Mouse (Mus musculus) ES-E14 (cell line): Measurements from ENCODE around the gene Nxt2. TPM values are rescaled to one million over a fixed set of nuclear protein-coding genes. Genes with fewer than 3 reads are reported as not detected.
"Not testable (repeated sequence)": the region's sequence is repeated elsewhere in the genome, so short reads cannot be mapped to it uniquely, and the experiment has no call there.

Experiments used
- DNase-seq: peaks from one replicate; pipeline ENCODE4 v3.0.0-alpha.2; 2013; ENCODE audit warnings: low read depth, low spot score
- H3K27ac ChIP-seq: 2 replicates; pipeline ENCODE4 v1.5.1; 2012; ENCODE audit warnings: low read depth, mild to moderate bottlenecking, low read length, moderate library complexity, mixed read lengths; ENCODE audit not compliant: poor library complexity, insufficient read depth, severe bottlenecking
- H3K36me3 ChIP-seq: 2 replicates; pipeline ENCODE4 v1.6.1; 2012; ENCODE audit warnings: mild to moderate bottlenecking, low read length, moderate library complexity, mixed read lengths; ENCODE audit not compliant: control insufficient read depth, poor library complexity, insufficient read depth, severe bottlenecking
- H3K4me1 ChIP-seq, 2 experiments: fragments of 150-350 bp in 1 of 2; sonication (generic) in 1 of 2; 2 replicates each; pipeline ENCODE4 v1.6.1; 2012; ENCODE audit warnings: low read length in 2 of 2, mild to moderate bottlenecking in 1 of 2, mixed read lengths in 1 of 2; ENCODE audit not compliant: control insufficient read depth in 2 of 2, insufficient read depth in 2 of 2, poor library complexity in 1 of 2
- H3K4me3 ChIP-seq, 2 experiments: fragments of 150-350 bp in 1 of 2; sonication (generic) in 1 of 2; 2 replicates each; pipeline ENCODE4 v1.5.1; 2012; ENCODE audit warnings: low read length in 2 of 2, low read depth in 1 of 2, mild to moderate bottlenecking in 1 of 2, mixed read lengths in 1 of 2; ENCODE audit not compliant: insufficient read depth in 1 of 2, poor library complexity in 1 of 2, severe bottlenecking in 1 of 2
- H3K9ac ChIP-seq: 2 replicates; pipeline ENCODE4 v1.6.1; 2012; ENCODE audit warnings: low read depth, mild to moderate bottlenecking, low read length, mixed read lengths; ENCODE audit not compliant: poor library complexity, insufficient read depth, severe bottlenecking
- H3K9me3 ChIP-seq: fragments of 150-350 bp; sonication (generic); 2 replicates; pipeline ENCODE4 v1.6.1; 2012; ENCODE audit warnings: low read depth, mild to moderate bottlenecking, low read length; ENCODE audit not compliant: control insufficient read depth, insufficient read depth
- CHD2 ChIP-seq: IDR thresholded peaks from 2 replicates; pipeline ENCODE4 v1.6.1; 2014; ENCODE audit warnings: mild to moderate bottlenecking, low read depth, low read length, inconsistent platforms
- HCFC1 ChIP-seq: IDR thresholded peaks from 2 replicates; pipeline ENCODE4 v1.6.1; 2012; ENCODE audit warnings: low read length, inconsistent platforms, borderline replicate concordance; ENCODE audit not compliant: insufficient read depth
- MAFK ChIP-seq: IDR thresholded peaks from 2 replicates; pipeline ENCODE4 v1.6.1; 2014; ENCODE audit warnings: mild to moderate bottlenecking, low read depth, low read length, inconsistent platforms; ENCODE audit not compliant: insufficient read depth
- ZC3H11A ChIP-seq: IDR thresholded peaks from 2 replicates; pipeline ENCODE4 v1.6.1; 2012; ENCODE audit warnings: low read depth, mild to moderate bottlenecking, inconsistent platforms, low read length, borderline replicate concordance
- ZNF384 ChIP-seq: IDR thresholded peaks from 2 replicates; pipeline ENCODE4 v1.6.1; 2012; ENCODE audit warnings: low read depth, low read length, inconsistent platforms
- in situ Hi-C, 2 experiments: fragments of 600-800 bp; cut with MboI; formaldehyde crosslinking; loops; one replicate each; pipeline ENCODE4 v1.15.1; 2025; ENCODE audit warnings: low sequenced_read_pairs in 2 of 2, inconsistent platforms in 1 of 2; ENCODE audit not compliant: unreplicated experiment in 2 of 2
- total RNA-seq: library from RNA; depleted of rRNA; stranded (reverse); fragments of 300-350 nt; gene quantifications from 2 replicates; pipeline ENCODE4 v1.2.3, GENCODE M21; 2012

Nxt2 gene
- total RNA-seq, 1 experiment = 10.1 TPM

- peak; percentile 46 for DNase-seq
- TF ChIP-seq HCFC1 = no peak
- TF ChIP-seq MAFK = no peak
- no peak for TF ChIP-seq CHD2
- no peak for TF ChIP-seq ZNF384
- no peak for TF ChIP-seq ZC3H11A
- in situ Hi-C loops = no loop called here
- peak overlapping the region; percentile 83 for H3K9ac ChIP-seq
- H3K4me1 ChIP-seq = no peaks in the 10 kb centered on the region
- peak overlapping the region; percentile 91 for H3K27ac ChIP-seq
- no peaks in the 10 kb centered on the region for H3K9me3 ChIP-seq
- H3K36me3 ChIP-seq = no peaks in the 10 kb centered on the region
- peak overlapping the region; percentile 78 to 87 for H3K4me3 ChIP-seq
Measured at GRCm38 (mm10) chrX:142228055-142228768, 1.6 kb downstream of the Nxt2 start.

GRCm38 (mm10) chrX:142228769-142229158 lies 2.2 kb downstream of the Nxt2 start:
- DNase-seq = no peak
- Histone ChIP-seq H3K4me3 (0 out of 4 replicates have a peak overlapping the region, but pooled peaks of 1 of the 2 experiments have one; percentile 32), H3K36me3 (no peaks in the 10 kb centered on the region), H3K9ac (no peak overlapping the region), H3K4me1 (no peaks in the 10 kb centered on the region), H3K27ac (no peak overlapping the region), H3K9me3 (no peaks in the 10 kb centered on the region)
- in situ Hi-C loops = no loop called here
- TF ChIP-seq MAFK (no peak), ZC3H11A (no peak), CHD2 (no peak), ZNF384 (no peak), HCFC1 (no peak)

- H3K36me3 ChIP-seq, DNase-seq, in situ Hi-C loops, H3K9ac ChIP-seq, H3K9me3 ChIP-seq, H3K4me3 ChIP-seq, H3K4me1 ChIP-seq, H3K27ac ChIP-seq: not testable (repeated sequence)
Measured at GRCm38 (mm10) chrX:142236146-142236545, 9.6 kb downstream of the Nxt2 start.

GRCm38 (mm10) chrX:142237101-142237500 lies 10.5 kb downstream of the Nxt2 start:
- Histone ChIP-seq H3K36me3 (no peaks in the 10 kb centered on the region), H3K27ac (no peak overlapping the region), H3K4me3 (no peak overlapping the region), H3K9me3 (no peaks in the 10 kb centered on the region), H3K4me1 (no peaks in the 10 kb centered on the region), H3K9ac (no peak overlapping the region)
- no peak for DNase-seq
- TF ChIP-seq CHD2 (no peak), ZC3H11A (no peak), MAFK (no peak), ZNF384 (no peak)
- in situ Hi-C loops = no loop called here

GRCm38 (mm10) chrX:142245682-142246327 lies 19.2 kb downstream of the Nxt2 start:
- H3K9me3 ChIP-seq = no peaks in the 10 kb centered on the region
- no peak overlapping the region for H3K9ac ChIP-seq

More at GRCm38 (mm10) chrX:142245682-142246327, 19.2 kb downstream of the Nxt2 start:
- Histone ChIP-seq H3K4me1 (no peaks in the 10 kb centered on the region), H3K36me3 (no peaks in the 10 kb centered on the region), H3K4me3 (no peak overlapping the region), H3K27ac (no peak overlapping the region)
- DNase-seq = no peak
- in situ Hi-C loops = no loop called here
- TF ChIP-seq HCFC1 = no peak
- no peak for TF ChIP-seq ZNF384
- no peak for TF ChIP-seq CHD2
- TF ChIP-seq MAFK = no peak
- TF ChIP-seq ZC3H11A = no peak
